Mouse (Mus musculus): Measurements from ENCODE around the gene Pabpn1l.

GRCm38 (mm10) chr8:122618660-122619378 is 3.7 kb downstream of the Pabpn1l start:
- TF ChIP-seq CTCF (IDR thresholded peaks at IDR 0.05; ENCODE audit: low read depth, low read length) (no peak), POLR2A (IDR thresholded peaks at IDR 0.05; ENCODE audit: borderline replicate concordance, low read depth, low read length) (no peak)
